Mouse (Mus musculus) liver, adult 2 months (tissue): Measurements from ENCODE around the gene Pde9a.

ENCODE experiments used
- CTCF ChIP-seq: fragments of 200-500 bp; IDR thresholded peaks from 2 replicates; pipeline ENCODE4 v1.5.1; 2011; ENCODE audit warnings: low read depth, low read length, control low read depth
- POLR2A ChIP-seq: fragments of 200-500 bp; IDR thresholded peaks from 2 replicates; pipeline ENCODE4 v1.6.1; 2011; ENCODE audit warnings: low read length, control low read depth; ENCODE audit not compliant: insufficient read depth; ENCODE audit errors: extremely low read depth

GRCm38 (mm10) chr17:31479108-31479844 is 93.3 kb downstream of the Pde9a start:
- TF ChIP-seq CTCF (no peak), POLR2A (no peak)
